Mouse (Mus musculus) neural tube, embryonic 12.5 days (tissue): ENCODE measurements at regions not wholly inside any gene's neighbourhood (a gene's known extent, or its start where the extent isn't known, plus 50 kb on each side); places are given as distances from the start of the nearest gene placed in this dataset.

Experiments used
- ATAC-seq: fragments of 200-750 bp; cut with Nextera tagmentation; 2 replicates; pipeline ENCODE4 v1.8.0; 2017; ENCODE audit warnings: low read depth, mild to moderate bottlenecking, moderate TSS enrichment, moderate library complexity; ENCODE audit not compliant: low FRiP score
- H3K27ac ChIP-seq: fragments of 300-500 bp; sonication (generic); 2 replicates; pipeline ENCODE4 v1.5.1; 2016
- H3K27me3 ChIP-seq: fragments of 300-500 bp; sonication (generic); replicated peaks from 2 replicates; pipeline ENCODE4 v1.6.1; 2016; ENCODE audit warnings: mild to moderate bottlenecking
- H3K36me3 ChIP-seq: fragments of 300-500 bp; sonication (generic); 2 replicates; pipeline ENCODE4 v1.6.1; 2016; ENCODE audit warnings: mild to moderate bottlenecking
- H3K4me1 ChIP-seq: fragments of 300-500 bp; sonication (generic); 2 replicates; pipeline ENCODE4 v1.6.1; 2016
- H3K4me2 ChIP-seq: fragments of 300-500 bp; sonication (generic); replicated peaks from 2 replicates; pipeline ENCODE4 v1.6.1; 2016; ENCODE audit warnings: mild to moderate bottlenecking
- H3K4me3 ChIP-seq: fragments of 300-500 bp; sonication (generic); 2 replicates; pipeline ENCODE4 v1.5.1; 2016
- H3K9ac ChIP-seq: fragments of 300-500 bp; sonication (generic); 2 replicates; pipeline ENCODE4 v1.6.1; 2016; ENCODE audit warnings: mild to moderate bottlenecking
- H3K9me3 ChIP-seq: fragments of 300-500 bp; sonication (generic); 2 replicates; pipeline ENCODE4 v1.6.1; 2016; ENCODE audit warnings: mild to moderate bottlenecking
- WGBS: fragments of 180-500 bp; shearing (Covaris S2); methylation state at CpG from one replicate; pipeline ENCODE4 v1.1.7; 2016; 5-methylcytosine and 5-hydroxymethylcytosine counted together

DNA sequence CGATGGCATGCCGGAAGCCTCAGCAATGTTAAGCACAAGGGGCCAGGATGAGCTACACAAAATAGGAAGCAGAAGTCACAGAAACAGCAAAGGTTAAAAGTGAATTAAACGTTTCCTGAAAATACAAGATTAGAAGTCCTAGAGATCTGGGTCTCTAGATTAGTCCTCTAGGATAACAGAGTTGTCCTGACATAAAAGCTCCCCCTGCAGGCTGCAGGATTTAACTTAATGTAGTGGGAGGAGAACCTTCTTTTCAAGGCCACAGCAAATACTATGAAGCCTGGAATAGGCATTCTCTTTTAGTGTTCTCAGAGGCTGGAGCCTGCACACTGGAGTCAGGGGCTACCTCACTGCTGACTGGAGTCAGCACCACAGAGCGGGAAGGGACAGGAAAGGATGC lies 604.1 kb upstream of the Adgrl2 start:
- no peaks in the 10 kb centered on the region for H3K9me3 ChIP-seq
- no peak overlapping the region for H3K27ac ChIP-seq
- H3K27me3 ChIP-seq, result no peaks in the 10 kb centered on the region
- no peak for ATAC-seq
- H3K4me3 ChIP-seq, result no peak overlapping the region
- H3K9ac ChIP-seq, result no peak overlapping the region
- H3K4me1 ChIP-seq, result no peaks in the 10 kb centered on the region
- 74% methylated on average over 4 of the region's 4 CpGs for WGBS
- no peak overlapping the region for H3K4me2 ChIP-seq
- no peaks in the 10 kb centered on the region for H3K36me3 ChIP-seq

DNA sequence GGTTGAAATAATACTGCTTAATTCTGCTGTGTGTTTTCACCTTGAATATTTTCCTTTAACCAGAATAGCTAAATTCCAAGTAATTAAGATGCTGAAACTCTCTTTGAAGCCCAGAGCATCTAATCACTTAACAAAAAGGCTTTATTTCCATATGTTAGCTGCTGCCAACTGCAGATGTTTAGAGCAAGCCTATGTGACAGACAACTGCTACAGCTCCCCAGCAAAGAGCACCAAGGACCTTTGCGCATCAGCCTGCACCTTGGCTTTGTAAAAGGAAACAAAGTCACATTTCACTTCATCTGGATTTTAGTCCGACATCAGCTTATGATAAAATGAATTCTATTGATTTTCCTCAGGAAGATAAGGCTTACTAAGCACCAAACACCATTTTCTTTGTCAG lies 595.4 kb upstream of the Adgrl2 start:
- no peak overlapping the region for H3K9ac ChIP-seq
- no peaks in the 10 kb centered on the region for H3K36me3 ChIP-seq
- no peaks in the 10 kb centered on the region for H3K4me1 ChIP-seq
- H3K4me3 ChIP-seq, result no peak overlapping the region
- ATAC-seq, result no peak
- H3K9me3 ChIP-seq, result no peaks in the 10 kb centered on the region
- H3K27me3 ChIP-seq, result no peaks in the 10 kb centered on the region
- H3K4me2 ChIP-seq, result no peak overlapping the region
- no peak overlapping the region for H3K27ac ChIP-seq
- 60% methylated on average over 2 of the region's 2 CpGs for WGBS

DNA sequence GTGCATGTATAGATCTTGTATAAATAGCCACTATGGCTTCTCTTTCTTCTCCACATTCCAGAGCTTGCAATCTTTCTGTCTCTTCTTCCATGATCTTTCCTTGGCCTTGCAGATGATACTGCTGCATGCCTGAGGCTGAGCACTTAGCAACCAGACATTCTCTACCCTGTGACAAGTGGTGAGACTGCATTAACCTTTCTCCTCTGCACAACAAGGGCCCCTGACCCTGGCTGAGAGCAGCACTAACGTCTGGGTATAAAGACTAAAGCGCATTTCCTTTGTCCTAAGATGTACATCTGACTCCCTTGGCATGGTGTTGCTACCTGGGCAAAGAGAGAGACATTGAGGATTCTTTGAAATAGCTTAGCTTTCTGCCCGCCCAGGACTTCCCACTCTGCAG lies 590.8 kb upstream of the Adgrl2 start:
- Histone ChIP-seq H3K4me1 (no peaks in the 10 kb centered on the region), H3K27ac (no peak overlapping the region), H3K4me2 (no peak overlapping the region), H3K9me3 (no peaks in the 10 kb centered on the region), H3K9ac (no peak overlapping the region), H3K4me3 (no peak overlapping the region), H3K36me3 (no peaks in the 10 kb centered on the region), H3K27me3 (no peaks in the 10 kb centered on the region)
- no peak for ATAC-seq
- 29% methylated on average over 3 of the region's 3 CpGs for WGBS

DNA sequence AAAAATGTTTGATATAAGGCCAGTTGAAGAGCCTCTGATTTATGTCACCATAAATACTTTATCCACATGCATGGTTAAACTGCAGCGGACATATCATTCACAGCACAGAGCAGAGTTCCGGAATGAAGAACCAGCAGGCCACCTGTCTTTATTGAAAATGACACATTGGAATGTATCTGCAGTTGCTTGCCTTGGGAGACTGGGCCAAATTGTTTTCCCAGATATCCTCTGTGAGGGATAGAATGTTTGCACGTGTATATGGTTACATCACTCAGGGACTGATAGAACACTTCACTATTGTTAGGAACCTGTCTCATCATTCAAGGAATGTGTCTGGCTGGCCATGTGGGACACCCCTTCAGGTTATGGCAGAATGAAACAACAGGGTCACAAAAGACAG lies 585.3 kb upstream of the Adgrl2 start:
- ATAC-seq, result no peak
- Histone ChIP-seq H3K4me3 (no peak overlapping the region), H3K4me1 (no peaks in the 10 kb centered on the region), H3K9me3 (no peaks in the 10 kb centered on the region), H3K27ac (no peak overlapping the region), H3K9ac (no peak overlapping the region), H3K36me3 (no peaks in the 10 kb centered on the region), H3K27me3 (no peaks in the 10 kb centered on the region), H3K4me2 (no peak overlapping the region)
- WGBS, result 64% methylated on average over 3 of the region's 3 CpGs

DNA sequence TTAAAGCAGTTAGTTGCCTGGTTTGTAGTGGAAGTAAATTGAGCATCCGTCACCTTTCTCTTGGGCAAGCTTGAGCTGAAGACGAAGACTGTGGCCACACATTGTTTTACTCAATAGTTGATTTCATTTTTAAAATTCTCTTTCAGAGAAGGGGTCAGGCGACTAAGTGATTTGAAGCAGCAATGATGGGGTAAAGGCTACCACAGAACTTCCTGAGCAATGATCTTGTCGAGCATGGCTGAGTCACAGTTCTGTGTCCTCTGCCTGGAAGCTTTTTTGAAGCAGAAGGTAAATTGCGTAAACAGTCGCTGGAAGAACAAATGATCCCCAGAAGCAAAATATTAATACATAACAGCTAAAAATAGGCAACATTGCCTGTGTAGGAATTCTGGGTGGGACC lies 576.5 kb upstream of the Adgrl2 start:
- Histone ChIP-seq H3K4me3 (no peak overlapping the region), H3K4me1 (no peaks in the 10 kb centered on the region), H3K9me3 (no peaks in the 10 kb centered on the region), H3K27me3 (no peaks in the 10 kb centered on the region), H3K4me2 (no peak overlapping the region), H3K27ac (no peak overlapping the region), H3K9ac (no peak overlapping the region), H3K36me3 (no peaks in the 10 kb centered on the region)
- ATAC-seq, result no peak
- 87% methylated on average over 6 of the region's 6 CpGs for WGBS

DNA sequence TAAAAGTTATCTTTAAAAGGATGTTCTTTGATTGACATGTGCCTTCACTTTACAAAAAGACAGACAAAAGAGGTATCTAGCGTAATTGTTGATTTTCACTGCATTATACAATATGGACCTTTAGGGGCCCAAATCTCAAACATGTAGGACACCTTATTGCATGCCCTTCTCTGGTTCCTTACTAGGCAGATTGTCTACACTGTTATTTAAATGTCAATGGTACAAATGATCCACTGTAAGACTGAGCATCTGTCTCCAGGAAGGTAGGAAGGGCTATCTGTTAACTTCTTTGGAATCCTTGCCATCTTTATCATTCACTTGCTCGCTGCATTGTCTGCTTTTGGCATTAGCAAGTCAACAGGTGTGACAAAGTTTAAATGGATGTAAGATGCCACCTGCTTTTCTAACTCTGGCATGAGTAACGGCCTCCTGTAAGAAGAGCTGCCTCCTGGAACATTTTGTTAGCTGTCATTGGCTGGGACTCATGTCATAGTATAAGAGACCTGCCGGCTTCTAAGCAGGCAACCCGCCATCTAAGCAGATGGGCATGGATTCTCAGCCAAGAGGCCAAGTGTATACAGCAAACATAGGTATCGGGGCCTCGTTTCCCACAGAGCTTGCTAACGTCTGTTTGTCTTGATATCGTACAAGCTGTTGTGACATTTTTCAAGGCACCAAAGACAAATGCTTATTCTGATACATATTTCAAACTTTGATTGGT lies 560.0 kb upstream of the Adgrl2 start:
- Histone ChIP-seq H3K27ac (no peak overlapping the region), H3K9ac (no peak overlapping the region), H3K4me3 (no peak overlapping the region), H3K36me3 (no peaks in the 10 kb centered on the region), H3K4me1 (peaks cover 4% of the 10 kb centered on the region; the same call in 1 of the 2 replicates), H3K27me3 (no peaks in the 10 kb centered on the region), H3K9me3 (no peaks in the 10 kb centered on the region), H3K4me2 (no peak overlapping the region)
- 87% methylated on average over 9 of the region's 9 CpGs for WGBS
- no peak for ATAC-seq

DNA sequence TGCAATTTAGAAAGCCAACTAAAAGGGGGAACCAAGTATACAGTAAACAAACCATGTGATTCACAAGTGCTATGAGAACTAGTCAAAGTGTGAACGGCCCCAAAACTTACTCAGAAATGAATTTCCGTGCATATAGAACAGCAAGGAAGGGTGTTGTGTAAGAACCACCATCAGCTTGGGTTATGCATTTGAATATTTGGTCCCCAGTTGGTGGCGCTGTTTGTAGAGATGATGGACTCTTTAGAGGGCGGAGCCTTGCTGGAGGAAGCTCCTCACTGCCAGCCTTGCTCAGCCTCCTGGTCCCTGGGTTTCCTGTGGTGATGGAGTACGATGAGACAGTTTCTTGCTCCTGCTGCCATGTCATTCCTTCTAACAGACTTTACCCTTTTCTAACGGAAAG lies 556.7 kb upstream of the Adgrl2 start:
- no peak overlapping the region for H3K4me3 ChIP-seq
- no peak overlapping the region for H3K9ac ChIP-seq
- H3K36me3 ChIP-seq, result no peaks in the 10 kb centered on the region
- peaks cover 4% of the 10 kb centered on the region; the same call in 1 of the 2 replicates for H3K4me1 ChIP-seq
- no peak overlapping the region for H3K4me2 ChIP-seq
- no peak overlapping the region for H3K27ac ChIP-seq
- ATAC-seq, result no peak
- WGBS, result 78% methylated on average over 6 of the region's 6 CpGs
- H3K9me3 ChIP-seq, result no peaks in the 10 kb centered on the region
- H3K27me3 ChIP-seq, result no peaks in the 10 kb centered on the region

DNA sequence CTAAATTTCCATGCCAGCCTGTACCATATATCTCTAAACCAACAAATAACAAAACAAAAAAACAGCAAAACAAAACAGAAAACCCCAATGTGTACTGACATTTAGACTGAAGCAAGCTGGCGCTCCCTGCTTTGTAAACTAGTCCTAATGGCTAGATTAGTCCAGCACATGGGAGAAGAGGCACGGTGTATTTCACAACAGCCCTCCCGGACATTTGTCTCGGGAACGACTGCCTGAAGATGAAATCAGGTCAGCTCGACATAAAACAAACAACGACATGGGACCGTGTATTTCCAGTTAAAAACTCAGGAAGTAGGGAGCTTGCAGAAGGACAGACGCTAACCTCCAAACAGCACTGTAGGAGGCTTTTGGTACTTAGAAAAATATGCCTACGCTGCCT lies 555.9 kb upstream of the Adgrl2 start:
- 72% methylated on average over 10 of the region's 10 CpGs for WGBS
- H3K9ac ChIP-seq, result no peak overlapping the region
- no peaks in the 10 kb centered on the region for H3K9me3 ChIP-seq
- H3K27ac ChIP-seq, result no peak overlapping the region
- peaks cover 4% of the 10 kb centered on the region; the same call in 1 of the 2 replicates for H3K4me1 ChIP-seq
- no peak for ATAC-seq
- H3K27me3 ChIP-seq, result no peaks in the 10 kb centered on the region
- H3K4me3 ChIP-seq, result no peak overlapping the region
- H3K4me2 ChIP-seq, result no peak overlapping the region
- H3K36me3 ChIP-seq, result no peaks in the 10 kb centered on the region

DNA sequence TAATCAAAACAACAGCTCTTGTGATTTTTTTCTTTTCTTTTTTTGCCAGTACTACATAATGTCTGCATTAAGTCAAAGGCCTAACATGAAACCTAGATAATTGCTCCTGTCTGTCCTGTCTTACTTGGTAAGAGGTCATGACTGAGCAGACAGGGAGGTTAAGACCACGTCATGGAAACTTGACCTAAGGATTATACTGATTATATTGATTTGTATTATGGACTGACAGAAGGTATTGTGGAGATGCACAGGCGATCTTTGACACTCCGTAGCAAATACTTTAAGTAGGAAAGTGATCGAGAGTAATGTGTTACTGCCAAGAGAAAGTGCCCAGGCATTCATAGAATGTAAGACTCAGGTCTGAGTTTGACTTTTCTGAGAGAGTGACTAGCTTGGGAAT lies 543.8 kb upstream of the Adgrl2 start:
- no peaks in the 10 kb centered on the region for H3K36me3 ChIP-seq
- H3K9ac ChIP-seq, result no peak overlapping the region
- H3K27me3 ChIP-seq, result no peaks in the 10 kb centered on the region
- H3K27ac ChIP-seq, result no peak overlapping the region
- H3K4me3 ChIP-seq, result no peak overlapping the region
- no peak overlapping the region for H3K4me2 ChIP-seq
- no peaks in the 10 kb centered on the region for H3K9me3 ChIP-seq
- no peak for ATAC-seq
- WGBS, result 72% methylated on average over 4 of the region's 4 CpGs
- H3K4me1 ChIP-seq, result no peaks in the 10 kb centered on the region

DNA sequence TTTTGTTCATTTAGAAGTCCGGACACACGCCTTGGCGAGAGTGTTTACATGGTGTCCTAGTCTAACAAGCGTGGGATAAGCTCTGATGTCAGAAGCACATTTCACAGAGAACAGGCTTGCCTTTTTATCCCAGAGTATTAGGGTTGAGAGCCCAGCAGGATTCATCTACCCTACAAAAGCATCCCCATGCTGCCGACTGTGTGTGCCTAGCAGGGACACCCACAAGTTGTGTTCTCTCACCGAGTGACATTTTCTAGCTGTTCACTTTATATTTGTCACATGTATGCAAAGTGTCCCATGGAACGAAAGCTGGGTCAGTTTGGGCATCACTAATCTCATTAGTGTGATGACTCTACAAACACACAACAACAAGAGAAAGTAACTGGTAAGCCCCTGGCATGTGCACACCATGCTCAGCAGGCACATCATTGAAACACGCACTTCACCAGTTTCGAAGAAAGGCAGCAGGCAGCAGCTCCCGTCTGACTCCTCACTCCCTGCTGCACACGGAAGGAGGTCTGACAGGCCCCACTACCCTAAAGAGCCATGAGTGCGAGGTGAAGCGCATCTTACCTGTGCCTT lies 539.8 kb upstream of the Adgrl2 start:
- no peak for ATAC-seq
- no peaks in the 10 kb centered on the region for H3K27me3 ChIP-seq
- H3K4me1 ChIP-seq, result no peaks in the 10 kb centered on the region
- no peaks in the 10 kb centered on the region for H3K9me3 ChIP-seq
- no peak overlapping the region for H3K27ac ChIP-seq
- no peak overlapping the region for H3K4me3 ChIP-seq
- no peaks in the 10 kb centered on the region for H3K36me3 ChIP-seq
- 83% methylated on average over 13 of the region's 13 CpGs for WGBS
- no peak overlapping the region for H3K9ac ChIP-seq
- H3K4me2 ChIP-seq, result no peak overlapping the region

DNA sequence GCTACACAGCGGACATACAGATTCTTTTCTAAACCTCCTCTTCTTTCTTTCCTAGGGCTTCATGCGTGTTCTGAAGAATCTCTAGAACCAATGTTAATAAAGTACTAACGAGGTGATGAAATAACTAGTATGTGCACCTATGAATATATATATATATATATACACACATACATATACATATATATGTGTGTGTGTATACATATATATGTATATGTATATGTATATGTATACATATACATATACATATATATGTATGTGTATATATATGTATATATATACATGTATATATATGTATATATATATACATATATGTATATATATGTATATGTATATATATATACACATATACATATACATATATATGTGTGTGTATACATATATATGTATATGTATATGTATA lies 536.2 kb upstream of the Adgrl2 start:
- Histone ChIP-seq H3K9me3 (no peaks in the 10 kb centered on the region), H3K4me1 (no peaks in the 10 kb centered on the region), H3K4me2 (no peak overlapping the region), H3K27ac (no peak overlapping the region), H3K4me3 (no peak overlapping the region), H3K9ac (no peak overlapping the region), H3K27me3 (no peaks in the 10 kb centered on the region), H3K36me3 (no peaks in the 10 kb centered on the region)
- 93% methylated on average over 3 of the region's 3 CpGs for WGBS
- no peak for ATAC-seq

DNA sequence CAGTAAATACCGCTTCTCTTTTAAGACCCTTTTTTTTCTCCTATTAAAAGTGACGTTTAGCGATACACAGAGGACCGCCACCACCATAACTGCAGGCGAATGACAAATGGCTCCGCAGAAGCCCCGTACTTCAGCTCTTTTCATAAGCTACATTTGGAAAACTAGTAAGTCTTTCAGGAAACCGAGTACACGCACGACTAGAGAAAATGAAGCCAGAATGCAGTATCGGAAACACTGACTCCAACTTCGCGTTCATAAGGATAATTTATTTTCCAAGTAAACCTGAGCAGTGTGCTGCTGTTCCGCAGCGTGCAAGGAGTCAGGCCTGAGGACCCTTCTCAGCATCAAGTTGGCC lies 529.2 kb upstream of the Adgrl2 start:
- Histone ChIP-seq H3K27me3 (no peaks in the 10 kb centered on the region), H3K36me3 (no peaks in the 10 kb centered on the region), H3K4me1 (peaks cover 10% of the 10 kb centered on the region), H3K9me3 (no peaks in the 10 kb centered on the region), H3K27ac (no peak overlapping the region), H3K9ac (0 out of 2 replicates have a peak overlapping the region, but pooled peaks have one; percentile 22), H3K4me2 (peak overlapping the region; percentile 74), H3K4me3 (peak overlapping the region; percentile 34)
- WGBS, result 16% methylated on average over 15 of the region's 15 CpGs
- ATAC-seq, result 0 out of 2 replicates have a peak, but pooled peaks have one; percentile 3
